Mouse (Mus musculus): ENCODE measurements around the gene Tpt1.
A peak's percentile ranks its signal among the peaks of the same experiment; 100 is the strongest.
"Not testable (repeated sequence)": the region's sequence is repeated elsewhere in the genome, so short reads cannot be mapped to it uniquely, and the experiment has no call there.

The Tpt1 gene

GRCm38 (mm10) chr14:75844111-75844695 is 690 bp upstream of the Tpt1 start:
- no peak for DNase-seq

- DNase-seq, result peak; percentile 86
Measured at GRCm38 (mm10) chr14:75845698-75846115, 814 bp downstream of the Tpt1 start.

GRCm38 (mm10) chr14:75847669-75848068 is 2.8 kb downstream of the Tpt1 start:
- no peak for DNase-seq

DNA sequence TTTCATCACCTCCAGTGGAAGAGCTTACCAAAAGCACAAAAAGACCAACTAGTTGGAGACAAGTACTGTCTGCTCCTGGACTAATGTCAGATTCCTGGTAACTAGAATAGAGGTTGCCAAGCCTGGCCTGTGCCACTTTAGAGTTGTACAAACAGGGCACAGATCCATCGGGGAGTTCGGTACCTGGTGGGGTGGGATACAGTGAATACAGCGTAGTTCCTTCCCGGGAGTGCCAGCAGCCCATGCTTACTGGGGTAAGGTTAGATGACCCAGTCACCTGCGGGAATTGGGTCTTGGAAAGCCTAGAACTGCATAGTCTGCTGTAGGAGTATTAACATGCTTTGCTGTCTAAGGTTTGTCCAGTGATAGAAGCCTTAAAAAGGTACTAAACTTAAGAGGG is 3.6 kb downstream of the Tpt1 start:
- no peak for DNase-seq

GRCm38 (mm10) chr14:75849236-75849635 is 4.3 kb downstream of the Tpt1 start:
- no peak for DNase-seq

GRCm38 (mm10) chr14:75849842-75850568 is 5.1 kb downstream of the Tpt1 start:
- peak; percentile 69 for DNase-seq

DNA sequence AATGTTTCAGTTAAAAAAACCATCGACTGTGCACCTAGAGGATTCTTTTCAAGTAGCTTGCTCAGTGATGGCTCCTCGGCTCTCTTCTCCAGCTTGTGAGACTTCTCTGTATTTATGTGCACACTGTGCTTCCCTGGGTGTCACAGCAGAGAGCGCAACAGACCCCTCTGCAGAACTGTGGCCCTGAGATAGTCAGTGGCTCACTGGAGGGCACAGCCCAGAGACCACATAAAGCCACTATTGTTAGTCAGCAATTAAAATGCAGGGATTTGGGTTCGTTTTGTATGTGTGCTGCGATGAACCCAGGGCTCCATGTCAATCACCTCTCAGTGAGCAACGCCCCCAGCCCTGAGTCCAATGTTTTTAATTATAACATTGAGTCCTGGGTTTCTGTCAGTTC is 5.9 kb downstream of the Tpt1 start:
- no peak for DNase-seq

- DNase-seq, result no peak
Measured at GRCm38 (mm10) chr14:75852016-75852415, 7.1 kb downstream of the Tpt1 start.

GRCm38 (mm10) chr14:75855263-75855992 is 10.5 kb downstream of the Tpt1 start:
- peak; percentile 36 for DNase-seq

- no peak for DNase-seq
Measured at GRCm38 (mm10) chr14:75858181-75858580, 13.3 kb downstream of the Tpt1 start.

- DNase-seq, result no peak
Measured at GRCm38 (mm10) chr14:75859619-75860018, 14.7 kb downstream of the Tpt1 start.

DNA sequence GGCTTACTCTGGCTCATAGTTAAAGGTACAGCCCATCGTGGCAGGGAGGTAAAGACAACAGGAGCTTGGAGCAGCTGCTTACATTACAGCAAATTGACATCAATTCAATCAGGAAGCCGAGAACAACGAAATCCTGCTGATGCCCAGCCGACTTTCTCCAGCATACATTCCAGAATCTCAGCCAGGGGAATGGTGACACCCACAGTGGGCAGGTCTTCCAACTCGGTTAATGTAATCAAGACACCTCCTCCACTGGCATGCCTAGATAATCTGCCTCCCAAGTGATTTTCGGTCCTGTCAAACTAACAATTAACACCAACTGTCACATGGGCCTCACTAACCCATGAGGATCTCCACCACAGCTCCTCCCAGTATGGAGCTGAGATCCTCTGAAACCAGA is 17.8 kb downstream of the Tpt1 start:
- DNase-seq, result no peak

GRCm38 (mm10) chr14:75863549-75864409 is 18.9 kb downstream of the Tpt1 start:
- no peak for DNase-seq

DNA sequence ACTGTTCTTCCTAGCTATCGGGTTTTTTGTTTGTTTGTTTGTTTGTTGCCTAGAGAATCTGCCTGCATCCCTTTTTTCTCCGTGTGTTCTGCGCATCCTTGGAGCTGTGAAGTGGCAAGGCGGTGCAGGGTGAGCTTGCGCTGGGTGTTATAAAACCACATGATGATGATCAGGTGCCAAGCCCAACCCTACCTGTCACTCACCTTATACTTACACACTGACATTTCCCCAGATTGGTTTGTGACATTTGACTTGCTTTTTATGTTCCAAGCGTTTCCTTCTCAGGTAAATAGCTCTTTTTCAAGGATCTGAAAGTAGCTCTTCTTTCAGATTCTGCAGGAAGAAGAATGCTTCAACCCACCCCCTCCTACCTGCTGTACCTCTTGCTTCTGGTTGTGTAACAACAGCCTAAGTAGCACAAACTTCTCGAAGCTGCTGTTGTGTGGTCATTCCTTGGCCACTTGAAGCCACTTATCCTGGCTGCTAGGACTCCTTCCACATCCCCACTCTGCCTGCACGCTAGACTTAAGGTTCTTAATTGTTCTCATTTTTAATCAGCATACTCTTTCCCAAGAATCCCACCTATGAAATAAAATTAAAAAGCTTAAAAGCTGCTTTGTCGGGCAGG is 21.9 kb downstream of the Tpt1 start:
- no peak for DNase-seq

- not testable (repeated sequence) for DNase-seq
Measured at GRCm38 (mm10) chr14:75868028-75868427, 23.1 kb downstream of the Tpt1 start.

GRCm38 (mm10) chr14:75869769-75870363 is 25.0 kb downstream of the Tpt1 start:
- no peak for DNase-seq

GRCm38 (mm10) chr14:75870631-75871030 is 25.7 kb downstream of the Tpt1 start:
- DNase-seq, result no peak

GRCm38 (mm10) chr14:75871111-75871510 is 26.2 kb downstream of the Tpt1 start:
- no peak for DNase-seq

- DNase-seq, result no peak
Measured at GRCm38 (mm10) chr14:75871750-75872149, 26.9 kb downstream of the Tpt1 start.

GRCm38 (mm10) chr14:75873612-75874011 is 28.7 kb downstream of the Tpt1 start:
- no peak for DNase-seq

DNA sequence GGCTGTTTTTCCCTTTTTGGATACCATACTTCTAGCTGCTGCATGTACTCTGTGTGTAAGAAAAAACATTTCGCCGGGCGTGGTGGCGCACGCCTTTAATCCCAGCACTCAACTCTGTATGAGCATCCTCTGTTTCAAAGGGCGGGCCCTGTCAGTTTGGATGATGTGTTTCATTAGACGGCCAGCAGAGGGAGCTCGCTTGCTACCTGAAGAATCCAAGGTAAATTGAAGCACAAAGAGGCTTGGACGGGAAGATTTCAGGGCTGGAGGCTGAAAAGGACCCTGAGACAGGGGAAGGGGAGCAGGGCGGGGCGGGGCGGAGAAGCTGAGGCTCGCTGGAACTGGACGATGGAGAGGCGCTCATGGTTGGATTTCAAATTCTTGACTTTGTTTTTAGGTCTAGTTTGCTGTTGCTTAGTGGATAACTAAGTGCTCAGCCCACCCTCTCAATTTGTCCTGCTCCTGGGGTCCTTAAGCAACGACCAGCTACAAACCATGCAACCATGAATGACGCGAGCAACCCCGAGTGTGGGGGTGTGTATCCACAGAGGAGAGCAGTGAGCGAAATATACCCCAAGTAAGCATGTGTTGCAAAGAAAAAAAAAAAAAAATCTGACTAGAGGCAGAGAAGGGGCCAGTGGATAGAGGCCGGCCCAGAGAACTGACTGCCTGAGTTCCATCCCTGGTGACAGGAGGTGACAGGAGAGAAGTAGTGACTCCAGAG is 31.6 kb downstream of the Tpt1 start:
- DNase-seq, result peak; percentile 80
